Mouse (Mus musculus) kidney, postnatal 36 days (tissue): ENCODE data around the gene Fance.

Experiments used
- DNase-seq, 2 experiments: peaks; one replicate each; pipeline ENCODE4 v3.0.0; 2021 to 2022; ENCODE audit warnings: mixed read lengths in 2 of 2

Fance gene

DNA sequence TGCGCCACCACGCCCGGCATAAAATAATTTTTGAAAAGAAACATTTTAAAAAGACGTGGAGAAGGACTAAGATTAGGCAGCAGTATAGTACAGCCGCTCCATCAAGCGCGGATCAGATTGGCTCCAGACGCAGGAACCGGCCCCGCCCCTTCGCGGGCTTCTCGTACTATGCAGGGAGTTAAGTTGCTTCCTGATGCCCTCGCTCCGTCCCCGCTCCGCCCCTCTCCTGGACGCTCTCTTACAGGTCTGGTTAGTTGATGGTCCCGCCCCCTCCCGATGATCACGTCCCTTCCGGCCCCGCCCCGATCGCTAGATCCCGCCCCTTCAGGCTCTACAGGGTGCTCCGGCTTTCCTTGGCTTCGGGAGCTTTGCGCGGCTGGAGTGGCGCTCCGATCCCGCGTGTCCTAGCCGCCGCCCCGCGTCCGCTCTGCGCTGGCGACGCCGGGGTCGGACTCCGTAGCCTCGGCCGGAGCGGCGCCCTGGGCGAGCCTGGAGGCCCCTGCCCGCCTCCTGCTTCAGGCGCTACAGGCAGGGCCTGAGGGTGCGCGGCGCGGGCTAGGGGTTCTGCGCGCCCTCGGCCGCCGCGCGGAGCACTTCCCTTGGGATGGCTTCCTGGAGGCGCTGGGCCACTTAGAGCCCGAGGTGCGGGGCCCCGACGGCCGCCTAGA, at the start of gene Fance:
Gene Fance (plus strand): TSS at position 308 of the 668 bp plus-strand sequence.
- peak; percentile 99 for DNase-seq

DNA sequence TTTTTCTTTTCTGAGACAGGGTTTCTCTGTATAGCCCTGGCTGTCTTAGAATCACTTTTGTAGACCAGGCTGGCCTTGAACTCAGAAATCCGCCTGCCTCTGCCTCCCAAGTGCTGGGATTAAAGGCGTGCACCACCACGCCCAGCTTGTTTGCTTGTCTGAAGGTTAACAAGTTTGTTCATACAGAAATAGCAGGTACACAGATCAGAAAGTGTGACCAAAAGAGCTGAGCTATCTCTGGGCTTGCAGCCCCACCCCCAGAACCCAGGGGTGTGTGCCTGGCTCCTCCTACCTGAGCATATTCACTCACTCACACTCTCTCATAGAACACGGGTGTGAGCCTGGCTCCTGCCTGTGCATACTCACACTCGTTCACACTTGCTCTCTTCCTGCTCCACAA, 46.1 kb upstream of the Fance start:
- DNase-seq: no peak

DNA sequence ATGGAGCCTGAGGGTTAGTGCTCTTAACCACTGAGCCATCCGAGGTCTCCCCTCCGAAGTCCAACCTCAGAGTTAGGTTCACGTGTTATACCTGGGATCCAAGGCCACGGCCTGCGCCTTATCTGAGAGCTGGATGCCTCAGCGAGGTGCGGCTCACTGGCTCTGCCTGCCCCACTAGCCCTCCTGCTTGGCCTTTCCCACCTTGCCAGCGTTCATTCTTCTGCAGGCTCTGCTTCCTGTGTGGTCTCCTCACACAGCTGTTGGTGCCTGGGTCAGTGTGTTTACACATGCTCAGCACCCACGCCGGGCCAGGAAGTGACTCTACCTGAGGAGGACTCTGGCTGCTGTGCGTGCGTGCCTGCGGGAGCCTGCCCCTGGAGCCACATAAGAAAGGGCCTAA, 43.2 kb upstream of the Fance start:
- no peak for DNase-seq

DNA sequence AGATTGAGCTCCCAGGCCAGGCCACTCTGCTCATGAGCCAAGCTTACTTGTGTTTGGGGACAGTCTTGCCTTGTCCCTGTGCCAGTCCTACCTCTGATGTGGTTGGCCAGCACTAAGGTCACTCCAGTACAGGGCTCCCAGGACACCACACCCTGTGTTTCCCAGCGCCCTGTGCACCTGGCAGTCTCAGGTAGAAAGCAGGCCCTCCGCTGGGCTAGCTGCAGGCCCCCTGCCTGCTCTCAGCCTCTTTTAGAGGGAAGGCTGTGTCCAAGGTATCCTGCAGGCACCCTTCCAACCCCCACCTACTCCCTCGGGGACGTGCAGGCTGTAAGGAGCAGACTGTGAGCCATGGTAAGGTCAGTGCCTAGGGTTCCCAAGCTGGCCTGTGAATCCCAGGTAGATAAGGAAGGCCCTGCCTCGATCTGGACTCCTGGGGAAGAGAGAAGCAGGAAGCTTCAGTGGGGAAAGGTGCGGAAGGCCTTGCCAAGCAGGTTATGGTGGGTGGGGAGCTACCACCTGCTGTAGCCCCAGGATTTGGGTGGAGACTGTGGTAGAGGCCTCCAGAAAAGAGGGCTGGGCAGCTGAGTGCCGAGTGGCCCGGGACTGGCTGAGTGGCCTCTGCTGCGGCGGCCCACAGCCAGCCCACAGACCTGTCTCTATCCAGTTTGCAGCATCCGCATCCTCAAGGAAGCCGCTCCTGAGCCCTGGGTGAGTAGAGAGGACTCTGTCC, 41.6 kb upstream of the Fance start:
- DNase-seq: no peak

DNA sequence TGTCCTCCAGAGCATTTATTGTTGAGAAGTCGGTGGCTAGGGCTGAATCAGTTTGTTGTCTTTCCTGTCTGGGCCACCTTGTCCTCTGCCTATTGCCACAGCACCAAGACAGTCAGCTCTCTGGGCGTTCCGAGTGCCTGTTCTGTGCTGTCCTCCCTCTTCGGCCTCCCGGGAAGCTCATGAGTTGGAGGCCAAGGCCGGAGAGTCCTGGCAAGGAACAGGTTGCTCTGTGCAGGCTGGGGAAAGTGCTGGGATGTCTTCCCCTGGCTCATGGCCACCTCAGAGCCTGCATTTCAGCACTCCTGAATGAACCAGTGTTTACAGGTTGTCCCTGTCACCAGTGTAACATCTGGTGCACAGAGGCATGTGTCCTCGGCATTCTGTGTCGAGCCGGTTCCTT, 41.0 kb upstream of the Fance start:
- no peak for DNase-seq

DNA sequence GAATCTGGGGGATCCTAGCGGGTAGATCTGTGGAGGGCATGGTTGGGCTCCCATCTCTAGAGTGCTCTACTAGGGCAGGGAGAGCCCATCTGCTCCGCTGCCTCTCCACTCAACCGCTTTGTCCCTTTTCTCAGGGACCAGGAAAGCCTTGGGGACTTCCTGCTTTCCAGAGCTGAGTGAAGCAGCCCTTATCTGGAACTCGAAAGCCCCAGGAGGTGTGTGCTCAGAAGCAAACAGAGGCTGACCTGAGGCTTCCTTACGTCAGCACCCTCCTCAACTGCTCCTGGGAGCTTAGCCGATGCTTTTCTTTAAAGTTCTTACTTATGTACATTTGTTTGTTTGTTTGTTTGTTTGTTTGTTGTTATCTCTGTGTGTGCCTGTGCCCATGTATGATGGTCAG, 40.5 kb upstream of the Fance start:
- DNase-seq: no peak

DNA sequence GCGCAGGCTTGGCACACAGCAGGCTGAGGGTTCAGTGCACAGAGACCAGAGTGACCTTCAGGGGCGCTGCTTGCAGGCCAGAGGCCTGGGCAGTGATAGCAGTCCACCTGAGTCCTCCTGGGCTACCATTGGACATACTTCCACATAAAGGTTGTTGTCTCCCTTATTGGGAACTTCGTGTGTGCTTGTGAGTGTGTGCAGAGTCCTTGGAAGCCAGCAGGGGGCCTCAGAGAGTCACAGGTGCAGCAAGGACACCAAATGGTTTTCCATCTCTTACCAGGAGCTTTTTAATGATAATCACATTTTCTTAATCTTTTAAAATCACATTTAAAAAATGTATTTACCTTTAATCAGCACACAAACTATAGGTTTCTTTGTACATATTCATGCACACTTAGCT, 38.6 kb upstream of the Fance start:
- peak; percentile 43 to 79 for DNase-seq

DNA sequence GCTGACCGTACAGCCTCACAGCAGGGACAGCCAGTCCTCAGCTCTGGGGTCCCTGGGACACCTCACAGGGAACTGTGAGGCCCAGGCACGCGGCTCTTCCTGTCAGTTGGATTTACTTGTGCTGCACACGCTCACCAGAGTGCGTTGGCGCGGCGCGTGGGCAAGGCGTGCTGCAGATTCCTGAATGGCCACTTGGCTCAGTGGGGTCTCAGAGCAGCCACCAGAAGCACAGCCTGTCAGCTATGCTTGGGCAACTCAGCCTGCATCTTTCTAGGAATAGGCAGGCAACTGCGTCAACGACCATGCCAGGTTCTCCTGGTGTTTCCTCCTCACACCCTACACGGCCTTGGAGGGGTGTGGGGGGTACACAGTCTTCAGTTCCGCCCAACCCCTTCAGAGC, 36.1 kb upstream of the Fance start:
- no peak for DNase-seq

DNA sequence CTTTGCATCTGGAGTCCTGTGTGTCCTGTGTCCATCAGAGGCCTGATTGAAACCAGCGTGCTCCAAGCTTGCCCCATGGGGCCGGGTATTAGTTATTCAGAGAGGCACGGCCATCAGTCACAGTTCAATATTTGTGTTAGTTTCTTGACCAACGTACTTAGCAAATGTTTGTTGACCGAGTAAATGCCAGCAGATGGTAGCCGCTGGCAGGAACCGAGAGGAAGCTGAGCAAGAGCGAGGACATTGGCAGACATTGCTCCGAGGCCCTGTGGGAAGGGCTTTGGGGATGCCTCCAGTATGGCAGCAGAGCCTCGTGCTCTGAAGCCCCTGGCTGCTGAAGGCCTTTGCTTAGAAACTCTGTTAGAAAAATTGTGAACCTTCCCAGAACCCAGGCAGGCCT, 35.6 kb upstream of the Fance start:
- no peak for DNase-seq

DNA sequence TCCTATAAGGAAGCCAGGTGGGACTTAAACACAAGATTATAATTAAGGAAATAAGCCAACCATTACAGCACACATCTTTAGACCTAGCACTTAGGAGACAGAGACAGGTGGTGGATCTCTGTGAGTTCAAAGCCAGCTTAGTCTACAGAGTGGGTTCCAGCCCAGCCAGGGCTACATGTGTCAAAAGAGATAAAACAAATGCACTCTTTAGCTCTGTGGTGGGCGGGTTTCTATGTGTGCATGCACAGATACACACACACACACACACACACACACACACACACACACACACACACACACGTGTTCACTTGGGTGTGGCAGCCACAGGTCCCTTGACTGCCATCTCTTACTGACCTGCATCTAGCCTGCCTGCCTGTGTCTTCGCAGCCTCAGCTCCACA, 35.2 kb upstream of the Fance start:
- no peak for DNase-seq

DNA sequence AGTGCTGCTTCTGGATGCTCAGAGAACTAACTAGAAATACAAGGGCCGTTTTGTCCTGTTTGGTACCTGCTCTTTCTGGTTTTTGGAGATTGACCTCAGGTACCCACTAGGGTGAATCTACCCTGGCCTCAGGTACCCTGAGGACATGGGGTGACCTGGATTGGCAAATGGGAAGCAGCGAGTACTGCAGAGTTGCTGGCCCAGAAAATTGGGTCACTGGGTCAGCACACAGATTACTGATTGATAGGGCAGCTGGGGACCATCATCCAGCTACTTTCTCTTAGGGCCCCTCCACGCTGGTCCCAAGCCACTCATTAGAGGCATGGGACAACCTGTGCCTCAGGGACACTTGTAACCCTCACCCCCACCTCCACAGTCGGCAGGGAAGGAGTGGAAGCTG, 34.1 kb upstream of the Fance start:
- peak; percentile 70 to 83 for DNase-seq

DNA sequence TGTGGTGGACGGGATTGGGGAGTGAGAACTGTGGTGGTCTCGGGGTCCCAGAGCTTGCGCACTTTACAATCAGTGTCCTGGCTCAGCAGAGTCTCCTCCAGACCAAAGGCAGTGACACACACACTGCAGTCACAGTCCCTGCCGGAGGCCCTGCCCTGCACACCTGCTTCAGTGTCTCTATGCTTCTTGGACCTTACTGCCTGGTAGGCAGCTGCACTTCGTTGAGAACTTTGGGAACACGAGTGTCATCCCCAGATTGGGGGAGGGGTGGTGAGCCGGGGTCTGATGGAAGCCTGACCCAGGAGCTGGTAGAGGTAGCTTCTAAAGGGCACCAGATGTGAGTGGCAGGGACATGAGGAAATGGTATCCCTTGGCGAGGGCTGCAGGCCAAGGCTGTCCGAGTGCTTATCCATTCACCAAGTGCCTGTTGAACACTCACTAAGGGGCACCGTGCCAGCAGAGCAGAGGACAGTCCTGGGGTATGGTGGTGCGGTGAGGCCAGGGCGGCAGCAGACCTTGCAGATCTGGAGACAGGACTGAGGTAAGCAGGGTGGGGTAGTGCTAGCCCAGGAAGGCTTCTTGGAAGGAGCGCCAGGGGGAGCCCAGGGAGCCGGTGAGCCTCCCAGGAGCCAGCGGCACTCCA, 33.4 kb upstream of the Fance start:
- DNase-seq: peak; percentile 92 to 93

DNA sequence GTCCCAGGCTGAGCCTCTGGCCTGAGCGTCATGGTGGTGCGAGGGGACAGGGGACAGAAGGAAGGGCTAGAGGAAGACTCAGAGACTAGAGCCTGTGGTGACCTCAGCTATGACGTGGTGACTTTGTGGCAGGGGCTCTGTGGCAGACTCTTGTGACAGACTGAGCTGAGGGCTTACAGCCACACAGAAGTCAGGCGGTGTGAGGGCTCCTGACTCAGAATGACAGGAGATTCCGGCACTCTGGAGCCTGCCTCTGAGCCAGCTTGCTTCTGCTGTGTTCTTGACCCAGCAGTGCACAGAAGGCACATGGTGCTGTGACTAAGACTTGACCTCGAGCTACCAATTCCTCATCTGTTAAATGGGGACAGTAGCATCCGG, 32.9 kb upstream of the Fance start:
- no peak for DNase-seq

DNA sequence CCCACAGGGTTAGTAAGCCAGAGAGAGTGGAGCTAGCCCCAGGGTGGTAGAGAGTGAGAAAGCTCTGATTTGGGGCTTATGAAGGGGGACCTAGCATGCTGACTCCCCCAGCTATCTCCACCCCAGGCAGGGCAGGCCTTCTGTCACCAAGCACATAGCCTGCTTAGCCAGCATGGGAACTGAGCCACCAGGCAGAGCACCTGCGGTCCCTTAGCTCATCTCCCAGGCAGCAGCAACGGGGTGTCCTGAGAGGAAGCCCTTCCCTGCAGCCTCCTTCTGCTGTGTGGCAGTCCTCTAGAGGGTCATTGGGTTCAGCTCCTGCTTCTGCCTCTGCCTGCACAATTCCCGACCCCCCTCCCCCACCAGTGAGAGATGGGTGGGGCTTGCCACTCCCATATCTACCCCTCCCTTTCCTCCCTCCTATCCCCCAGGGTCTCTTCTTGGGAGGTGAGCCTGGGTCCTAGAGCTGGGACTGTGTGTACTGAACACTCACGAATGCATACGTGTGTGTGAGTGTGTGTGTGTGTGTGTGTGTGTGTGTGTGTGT, 32.4 kb upstream of the Fance start:
- DNase-seq: no peak

DNA sequence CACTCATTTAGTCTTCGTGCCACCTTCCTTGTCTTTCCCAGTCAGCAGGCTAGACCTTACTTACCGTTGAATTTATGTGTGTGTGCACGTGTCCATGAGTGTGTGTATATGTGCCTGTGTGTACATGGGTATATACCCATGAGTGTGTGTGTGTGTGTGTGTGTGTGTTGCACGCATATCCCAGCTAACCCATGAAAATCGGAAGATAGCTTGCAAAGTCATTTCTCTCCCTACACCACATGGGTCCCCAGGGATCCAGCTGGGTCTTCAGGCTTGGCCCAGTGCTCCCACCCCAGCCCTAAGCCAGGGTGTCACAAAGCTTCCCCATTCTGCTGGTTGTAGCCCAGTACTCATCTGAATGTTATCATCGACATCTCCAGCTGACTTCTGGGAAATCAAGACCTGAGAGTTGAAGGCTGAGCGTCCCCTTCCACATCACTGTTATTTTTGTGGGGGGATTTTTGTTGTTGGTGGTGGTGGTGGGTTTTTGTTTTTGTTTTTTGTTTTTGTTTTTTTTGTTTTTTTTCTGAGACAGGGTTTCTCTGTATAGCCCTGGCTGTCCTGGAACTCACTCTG, 31.4 kb upstream of the Fance start:
- DNase-seq: no peak

DNA sequence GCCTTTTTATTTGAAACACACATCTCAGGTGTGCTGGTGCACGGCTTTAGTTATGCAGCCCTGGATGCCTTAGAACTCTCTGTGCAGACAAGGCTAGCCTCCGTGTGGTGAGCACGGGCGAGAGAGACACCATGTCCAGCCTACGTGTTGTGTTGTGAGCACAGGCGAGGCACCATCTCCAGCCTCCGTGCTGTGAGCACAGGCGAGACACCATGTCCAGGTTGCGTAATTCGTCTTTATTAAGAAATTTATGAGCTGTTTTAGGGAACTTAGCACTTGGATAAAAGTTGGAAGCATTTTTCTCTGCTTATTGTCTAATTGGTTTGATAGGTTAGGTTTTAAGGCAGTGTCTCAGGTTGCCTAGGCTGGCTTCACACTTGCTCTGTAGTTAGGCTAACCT, 30.1 kb upstream of the Fance start:
- DNase-seq: no peak

DNA sequence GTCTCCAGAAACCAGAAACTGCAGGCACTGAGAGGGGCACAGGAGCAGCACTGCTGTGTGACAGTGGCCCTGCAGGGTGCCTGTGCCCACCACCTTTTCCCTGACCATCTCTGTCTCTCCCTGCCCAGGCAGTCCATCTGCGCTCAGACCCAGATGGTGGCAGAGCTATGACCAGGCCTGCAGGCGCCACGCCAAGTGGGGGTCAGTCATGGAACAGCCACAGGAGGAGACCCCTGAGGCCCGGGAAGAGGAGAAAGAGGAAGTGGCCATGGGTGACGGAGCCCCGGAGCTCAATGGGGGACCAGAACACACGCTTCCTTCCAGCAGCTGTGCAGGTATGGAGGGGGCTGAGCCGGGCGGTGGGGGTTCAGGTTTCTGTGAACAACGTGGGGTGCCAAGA, 27.2 kb upstream of the Fance start:
- no peak for DNase-seq

DNA sequence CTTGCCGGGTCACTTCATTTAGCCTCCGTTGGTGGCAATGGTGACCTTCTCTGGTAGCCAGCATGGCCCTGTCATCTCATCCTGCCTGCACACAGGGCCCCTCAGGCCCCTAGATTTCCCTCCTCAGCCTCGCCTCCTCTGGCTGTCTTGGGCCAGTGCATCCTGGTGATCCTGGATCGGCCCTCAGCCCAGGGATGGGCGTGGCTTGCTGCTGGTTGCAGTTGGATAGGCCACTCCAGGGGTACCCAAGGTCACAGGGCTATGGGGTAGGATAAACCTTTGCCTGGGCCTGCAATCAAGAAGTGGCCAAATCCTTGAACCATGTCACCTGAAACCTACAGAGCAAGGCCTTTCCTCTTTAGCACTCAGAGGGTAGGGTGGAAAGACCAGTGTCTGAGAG, 26.4 kb upstream of the Fance start:
- peak; percentile 56 to 71 for DNase-seq

DNA sequence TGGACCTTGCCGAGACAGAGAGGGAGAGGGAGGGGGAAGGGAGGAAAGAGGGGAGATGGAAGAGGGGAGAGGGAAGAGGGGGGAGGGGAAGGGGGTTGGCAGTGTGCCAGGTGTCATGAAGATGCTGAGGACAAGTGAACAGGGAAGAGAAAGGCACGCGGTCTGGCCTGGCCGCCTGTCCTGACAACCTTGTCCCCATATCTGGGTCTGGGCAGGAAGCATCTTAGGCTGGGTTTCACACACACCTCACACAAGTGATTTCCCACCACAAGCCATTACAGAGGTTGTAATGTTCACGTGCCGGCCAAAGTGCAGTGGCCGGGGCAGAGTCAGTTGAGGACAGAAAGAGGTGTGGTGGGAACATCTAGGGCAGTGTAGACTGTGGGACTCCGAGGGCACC, 25.7 kb upstream of the Fance start:
- DNase-seq: peak; percentile 71 to 76

DNA sequence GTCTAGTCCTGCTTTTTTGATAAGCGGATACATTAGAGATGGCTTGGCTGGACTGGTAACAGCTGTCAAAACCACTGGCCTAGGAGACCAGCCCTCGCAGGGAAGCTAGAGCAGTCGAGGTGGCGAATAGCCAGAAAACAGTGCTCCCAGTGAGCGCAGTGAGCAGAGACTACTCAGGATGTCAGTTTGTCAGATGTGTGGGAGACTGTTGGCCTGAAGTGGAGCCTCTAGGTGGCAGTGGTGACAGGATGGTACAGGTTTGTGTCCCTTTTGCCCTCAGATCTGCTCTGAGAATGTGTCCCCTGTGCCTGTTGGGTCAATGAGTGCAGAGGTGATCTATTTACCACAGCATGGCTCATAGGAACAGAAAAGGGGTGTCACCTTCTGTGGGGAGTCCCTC, 25.3 kb upstream of the Fance start:
- DNase-seq: peak in 1 of 2 experiments; percentile 49

DNA sequence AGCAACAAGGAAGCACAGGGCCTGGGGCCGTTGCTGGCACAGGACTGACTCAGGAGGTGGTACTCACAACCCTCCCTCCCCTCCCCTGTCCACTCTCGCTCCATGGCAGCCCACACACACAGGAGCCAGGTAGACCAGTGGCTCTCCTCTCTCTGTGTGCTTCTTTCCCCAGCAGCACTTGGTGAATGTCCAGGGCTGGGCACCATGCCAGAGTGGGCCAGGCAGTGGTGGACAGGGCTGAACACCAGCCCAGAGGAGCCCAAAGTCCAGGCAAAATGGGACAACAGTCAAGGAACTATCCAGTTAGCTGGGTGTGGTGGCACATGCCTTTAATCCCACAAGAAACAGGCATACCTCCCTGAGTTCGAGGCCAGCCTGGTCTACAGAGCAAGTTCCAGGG, 23.1 kb upstream of the Fance start:
- DNase-seq: peak; percentile 94 to 97

DNA sequence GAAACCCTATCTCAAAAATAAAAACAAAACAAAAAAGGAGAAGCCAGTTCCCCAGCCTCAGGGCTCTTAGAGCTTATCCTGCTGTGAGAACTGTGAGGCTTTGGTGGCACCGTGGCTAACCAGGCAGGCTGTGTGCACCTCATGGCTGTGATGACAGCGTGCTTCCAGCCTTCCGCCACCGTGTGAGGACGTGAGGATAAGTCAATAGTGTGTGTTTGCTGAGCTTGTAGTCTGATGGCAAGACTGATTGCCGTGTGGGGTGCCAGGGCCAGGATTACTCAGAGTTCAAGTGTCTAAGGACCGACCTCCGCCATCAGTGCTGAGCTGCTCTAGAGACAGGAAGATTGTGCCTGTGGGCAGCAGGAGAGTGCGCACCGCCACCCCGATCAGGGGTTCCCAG, 22.6 kb upstream of the Fance start:
- DNase-seq: no peak

DNA sequence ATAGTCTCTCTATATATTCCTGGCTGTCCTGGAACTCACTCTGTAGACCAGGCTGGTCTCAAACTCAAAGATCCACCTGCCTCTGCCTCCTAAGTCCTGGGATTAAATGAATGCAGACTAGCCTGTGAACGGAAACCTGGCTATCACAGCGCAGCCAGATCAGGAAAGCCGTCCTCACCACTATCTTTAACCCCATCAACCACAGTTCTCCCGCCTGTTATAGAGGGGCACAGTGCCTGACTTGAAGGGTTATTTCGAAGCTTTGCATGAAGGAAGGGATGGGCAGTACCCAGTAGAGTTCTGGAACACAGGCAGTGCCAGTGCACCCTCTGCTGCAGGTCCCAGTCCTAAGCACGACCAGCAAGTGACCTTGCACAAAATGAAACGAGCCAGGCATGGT, 22.0 kb upstream of the Fance start:
- no peak for DNase-seq

DNA sequence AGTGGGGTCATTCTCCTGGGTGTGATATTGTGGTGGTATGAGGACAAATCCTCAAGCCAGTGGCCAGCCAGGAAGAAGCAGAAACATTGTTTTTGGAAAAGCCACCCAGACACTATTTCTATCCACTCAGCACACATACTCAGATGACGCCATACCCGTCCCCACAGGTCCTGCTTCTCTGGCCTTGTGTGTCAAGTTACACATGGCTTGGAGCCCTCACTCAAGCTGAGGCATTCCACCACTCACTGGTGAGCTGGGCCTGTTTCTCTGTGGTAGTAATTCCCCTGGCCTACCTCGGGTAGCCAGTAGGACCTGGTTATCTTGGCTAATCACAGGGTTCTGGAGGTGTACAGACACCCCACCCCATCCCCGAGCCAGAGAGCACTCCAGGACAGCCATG, 19.6 kb upstream of the Fance start:
- DNase-seq: no peak
